Mouse (Mus musculus): Measurements from ENCODE around the gene Atrnl1.

Atrnl1 gene

GRCm38 (mm10) chr19:57713138-57713537, 102.3 kb downstream of the Atrnl1 start:
- H3K27me3 ChIP-seq (ENCODE audit: control insufficient read depth, insufficient read depth, low read length, poor library complexity, severe bottlenecking) = no peaks in the 10 kb centered on the region
- no peak for DNase-seq (ENCODE audit: low read depth, low spot score)

GRCm38 (mm10) chr19:57724920-57725319, 114.1 kb downstream of the Atrnl1 start:
- DNase-seq (ENCODE audit: low read depth, low spot score) = peak; percentile 71
- no peaks in the 10 kb centered on the region for H3K27me3 ChIP-seq (ENCODE audit: control insufficient read depth, insufficient read depth, low read length, poor library complexity, severe bottlenecking)
- no peaks in the 10 kb centered on the region for H3K36me3 ChIP-seq (ENCODE audit: control insufficient read depth, insufficient read depth, low read length, poor library complexity, severe bottlenecking)

More at GRCm38 (mm10) chr19:57713138-57713537, 102.3 kb downstream of the Atrnl1 start:
- 0 out of 2 replicates have a peak, but pooled peaks cover 2% of the 10 kb centered on the region for H3K36me3 ChIP-seq (ENCODE audit: control insufficient read depth, insufficient read depth, low read length, poor library complexity, severe bottlenecking)

GRCm38 (mm10) chr19:57725326-57725725, 114.5 kb downstream of the Atrnl1 start:
- H3K27me3 ChIP-seq (ENCODE audit: control insufficient read depth, insufficient read depth, low read length, poor library complexity, severe bottlenecking) = no peaks in the 10 kb centered on the region
- no peak for DNase-seq (ENCODE audit: low read depth, low spot score)

DNA sequence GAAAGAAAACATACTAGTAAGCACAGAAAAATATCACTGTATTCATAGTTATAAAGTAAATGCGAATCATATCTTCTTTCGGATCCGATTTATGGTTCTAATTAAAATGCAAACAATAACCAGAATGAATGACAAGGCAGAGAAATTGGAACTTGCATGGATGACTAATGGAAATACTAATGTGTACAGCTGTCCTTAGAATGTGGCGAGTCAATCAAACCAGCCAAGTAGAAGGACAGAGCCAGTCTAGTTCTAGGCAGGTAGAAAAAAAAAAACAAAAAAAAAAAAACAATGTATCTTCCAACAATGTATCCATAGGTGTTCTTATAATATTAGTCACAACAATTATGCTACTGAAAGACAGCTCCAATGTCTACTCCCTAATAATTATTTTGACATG, 116.2 kb downstream of the Atrnl1 start:
- DNase-seq (ENCODE audit: low read depth, low spot score) = no peak
- H3K27me3 ChIP-seq (ENCODE audit: control insufficient read depth, insufficient read depth, low read length, poor library complexity, severe bottlenecking) = no peaks in the 10 kb centered on the region
- no peaks in the 10 kb centered on the region for H3K36me3 ChIP-seq (ENCODE audit: control insufficient read depth, insufficient read depth, low read length, poor library complexity, severe bottlenecking)

More at GRCm38 (mm10) chr19:57725326-57725725, 114.5 kb downstream of the Atrnl1 start:
- H3K36me3 ChIP-seq (ENCODE audit: control insufficient read depth, insufficient read depth, low read length, poor library complexity, severe bottlenecking) = no peaks in the 10 kb centered on the region

GRCm38 (mm10) chr19:57737475-57737874, 126.6 kb downstream of the Atrnl1 start:
- Histone ChIP-seq H3K27me3 (ENCODE audit: control insufficient read depth, insufficient read depth, low read length, poor library complexity, severe bottlenecking) (no peaks in the 10 kb centered on the region), H3K36me3 (ENCODE audit: control insufficient read depth, insufficient read depth, low read length, poor library complexity, severe bottlenecking) (no peaks in the 10 kb centered on the region)
- no peak for DNase-seq (ENCODE audit: low read depth, low spot score)

GRCm38 (mm10) chr19:57745579-57745978, 134.7 kb downstream of the Atrnl1 start:
- no peaks in the 10 kb centered on the region for H3K27me3 ChIP-seq (ENCODE audit: control insufficient read depth, insufficient read depth, low read length, poor library complexity, severe bottlenecking)
- DNase-seq (ENCODE audit: low read depth, low spot score) = no peak
- H3K36me3 ChIP-seq (ENCODE audit: control insufficient read depth, insufficient read depth, low read length, poor library complexity, severe bottlenecking) = no peaks in the 10 kb centered on the region

- no peaks in the 10 kb centered on the region for H3K27me3 ChIP-seq (ENCODE audit: control insufficient read depth, insufficient read depth, low read length, poor library complexity, severe bottlenecking)
- no peaks in the 10 kb centered on the region for H3K36me3 ChIP-seq (ENCODE audit: control insufficient read depth, insufficient read depth, low read length, poor library complexity, severe bottlenecking)
- no peak for DNase-seq (ENCODE audit: low read depth, low spot score)
Measured at GRCm38 (mm10) chr19:57746553-57746952, 135.7 kb downstream of the Atrnl1 start.

DNA sequence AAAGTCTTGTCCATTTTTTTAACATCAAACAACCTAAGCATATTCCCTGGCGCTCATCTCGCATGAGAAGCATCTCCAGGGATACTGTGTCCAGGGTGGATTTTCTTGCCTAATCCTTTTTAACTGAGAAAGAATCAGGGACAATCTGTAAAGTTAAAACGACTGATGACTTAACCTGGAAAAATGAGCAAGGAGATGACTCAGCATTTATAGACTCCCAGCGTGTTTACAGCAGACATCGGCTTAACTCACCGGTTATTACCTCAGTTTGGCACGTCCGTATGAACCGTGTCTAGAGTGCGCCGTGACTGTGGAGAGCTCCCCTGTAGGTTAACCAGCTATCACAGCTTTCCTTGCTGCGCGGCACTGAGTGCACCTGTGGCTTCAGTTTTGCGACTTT, 141.4 kb downstream of the Atrnl1 start:
- no peaks in the 10 kb centered on the region for H3K36me3 ChIP-seq (ENCODE audit: control insufficient read depth, insufficient read depth, low read length, poor library complexity, severe bottlenecking)
- no peak for DNase-seq (ENCODE audit: low read depth, low spot score)
- no peaks in the 10 kb centered on the region for H3K27me3 ChIP-seq (ENCODE audit: control insufficient read depth, insufficient read depth, low read length, poor library complexity, severe bottlenecking)

GRCm38 (mm10) chr19:57762526-57762925, 151.7 kb downstream of the Atrnl1 start:
- no peaks in the 10 kb centered on the region for H3K36me3 ChIP-seq (ENCODE audit: control insufficient read depth, insufficient read depth, low read length, poor library complexity, severe bottlenecking)
- no peak for DNase-seq (ENCODE audit: low read depth, low spot score)
- no peaks in the 10 kb centered on the region for H3K27me3 ChIP-seq (ENCODE audit: control insufficient read depth, insufficient read depth, low read length, poor library complexity, severe bottlenecking)

- Histone ChIP-seq H3K36me3 (ENCODE audit: control insufficient read depth, insufficient read depth, low read length, poor library complexity, severe bottlenecking) (no peaks in the 10 kb centered on the region), H3K27me3 (ENCODE audit: control insufficient read depth, insufficient read depth, low read length, poor library complexity, severe bottlenecking) (no peaks in the 10 kb centered on the region)
- DNase-seq (ENCODE audit: low read depth, low spot score) = no peak
Measured at GRCm38 (mm10) chr19:57764576-57765371, 153.9 kb downstream of the Atrnl1 start.

DNA sequence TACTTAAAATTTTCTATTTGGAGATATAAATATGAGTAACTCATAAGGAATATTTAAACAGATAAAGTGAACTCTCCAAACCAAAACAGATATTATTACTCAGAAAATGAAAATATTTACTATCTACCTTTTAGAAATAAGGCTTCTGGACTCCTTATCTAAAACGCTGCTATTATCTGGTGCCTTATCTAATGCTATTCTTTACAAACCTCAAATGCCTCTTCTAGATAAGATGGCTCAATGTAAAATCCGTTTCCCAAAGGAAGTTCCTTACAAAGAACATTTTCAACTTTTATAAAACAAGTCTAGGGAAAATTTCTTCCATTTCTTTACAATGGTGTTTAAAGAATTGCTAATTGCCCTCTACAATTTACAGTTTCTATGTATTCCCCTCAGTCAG, 156.2 kb downstream of the Atrnl1 start:
- H3K36me3 ChIP-seq (ENCODE audit: control insufficient read depth, insufficient read depth, low read length, poor library complexity, severe bottlenecking) = no peaks in the 10 kb centered on the region
- no peaks in the 10 kb centered on the region for H3K27me3 ChIP-seq (ENCODE audit: control insufficient read depth, insufficient read depth, low read length, poor library complexity, severe bottlenecking)
- DNase-seq (ENCODE audit: low read depth, low spot score) = no peak

DNA sequence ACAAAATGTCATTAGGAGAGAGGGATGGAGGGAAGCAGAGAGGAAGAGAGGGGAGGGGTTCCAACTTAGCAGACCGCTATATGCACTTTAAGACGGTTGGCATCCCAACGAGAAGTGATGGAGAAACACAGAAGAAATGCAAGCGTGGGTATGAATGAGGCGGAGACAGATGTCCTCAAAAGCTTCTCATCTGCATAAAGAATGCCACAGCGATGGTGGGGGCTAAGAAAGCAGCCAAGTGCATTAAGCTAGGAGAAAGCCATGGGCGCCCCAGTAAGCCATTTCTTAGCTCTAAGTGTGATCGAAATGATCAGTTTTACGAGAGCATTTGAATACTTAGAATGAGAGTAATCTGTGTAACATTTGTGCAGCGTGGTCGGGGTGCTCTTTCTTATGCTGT, 157.8 kb downstream of the Atrnl1 start:
- DNase-seq (ENCODE audit: low read depth, low spot score) = no peak
- no peaks in the 10 kb centered on the region for H3K36me3 ChIP-seq (ENCODE audit: control insufficient read depth, insufficient read depth, low read length, poor library complexity, severe bottlenecking)

GRCm38 (mm10) chr19:57782366-57783089, 171.7 kb downstream of the Atrnl1 start:
- H3K27me3 ChIP-seq (ENCODE audit: control insufficient read depth, insufficient read depth, low read length, poor library complexity, severe bottlenecking) = no peaks in the 10 kb centered on the region
- H3K36me3 ChIP-seq (ENCODE audit: control insufficient read depth, insufficient read depth, low read length, poor library complexity, severe bottlenecking) = no peaks in the 10 kb centered on the region
- DNase-seq (ENCODE audit: low read depth, low spot score) = no peak

More for the DNA sequence above, 157.8 kb downstream of the Atrnl1 start:
- H3K27me3 ChIP-seq (ENCODE audit: control insufficient read depth, insufficient read depth, low read length, poor library complexity, severe bottlenecking) = no peaks in the 10 kb centered on the region

DNA sequence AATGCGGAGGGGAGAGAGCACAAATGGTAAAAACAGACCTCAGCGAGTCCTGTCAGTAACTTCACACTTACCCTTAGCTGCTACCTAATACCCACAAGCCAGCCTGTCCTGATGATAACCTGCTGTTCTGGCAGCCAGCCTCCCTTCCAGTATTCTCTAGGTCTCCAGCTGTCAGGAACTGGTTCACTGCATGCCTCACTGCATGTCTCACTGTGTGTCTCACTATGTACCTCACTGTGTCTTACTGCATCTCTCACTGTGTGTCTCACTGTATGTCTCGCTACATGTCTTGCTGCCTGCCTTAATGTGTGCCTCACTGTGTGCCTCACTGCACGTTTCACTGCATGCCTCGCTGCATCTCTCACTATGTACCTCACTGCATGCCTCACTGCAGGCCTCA, 175.9 kb downstream of the Atrnl1 start:
- no peak for DNase-seq (ENCODE audit: low read depth, low spot score)
- Histone ChIP-seq H3K27me3 (ENCODE audit: control insufficient read depth, insufficient read depth, low read length, poor library complexity, severe bottlenecking) (no peaks in the 10 kb centered on the region), H3K36me3 (ENCODE audit: control insufficient read depth, insufficient read depth, low read length, poor library complexity, severe bottlenecking) (no peaks in the 10 kb centered on the region)

GRCm38 (mm10) chr19:57802207-57802606, 191.4 kb downstream of the Atrnl1 start:
- no peaks in the 10 kb centered on the region; the same call in 1 of the 2 replicates for H3K27me3 ChIP-seq (ENCODE audit: control insufficient read depth, insufficient read depth, low read length, poor library complexity, severe bottlenecking)
- no peak for DNase-seq (ENCODE audit: low read depth, low spot score)

More at GRCm38 (mm10) chr19:57802207-57802606, 191.4 kb downstream of the Atrnl1 start:
- H3K36me3 ChIP-seq (ENCODE audit: control insufficient read depth, insufficient read depth, low read length, poor library complexity, severe bottlenecking) = no peaks in the 10 kb centered on the region
